Mouse (Mus musculus): Measurements from ENCODE around the gene Fbxo9.

The Fbxo9 gene

DNA sequence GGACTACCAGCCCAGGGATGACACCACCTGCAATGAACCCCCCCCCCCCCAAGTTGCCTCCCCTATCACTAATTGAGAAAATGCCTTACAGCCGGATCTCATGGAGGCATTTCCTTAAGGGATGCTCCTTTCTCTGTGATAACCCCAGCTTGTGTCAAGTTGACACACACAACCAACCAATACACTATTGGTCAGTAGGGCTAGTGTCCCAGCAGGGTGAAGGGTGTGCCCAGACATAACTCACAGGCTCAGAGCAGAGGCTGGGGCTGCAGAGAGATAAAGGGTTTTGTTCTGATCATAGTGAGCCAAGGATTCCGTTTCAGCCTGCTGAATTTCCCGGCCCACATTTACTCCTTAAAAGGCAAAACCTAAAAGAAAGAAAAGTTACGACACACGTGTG, 38.4 kb downstream of the Fbxo9 start:
- DNase-seq (ENCODE audit: low read depth), result no peak

DNA sequence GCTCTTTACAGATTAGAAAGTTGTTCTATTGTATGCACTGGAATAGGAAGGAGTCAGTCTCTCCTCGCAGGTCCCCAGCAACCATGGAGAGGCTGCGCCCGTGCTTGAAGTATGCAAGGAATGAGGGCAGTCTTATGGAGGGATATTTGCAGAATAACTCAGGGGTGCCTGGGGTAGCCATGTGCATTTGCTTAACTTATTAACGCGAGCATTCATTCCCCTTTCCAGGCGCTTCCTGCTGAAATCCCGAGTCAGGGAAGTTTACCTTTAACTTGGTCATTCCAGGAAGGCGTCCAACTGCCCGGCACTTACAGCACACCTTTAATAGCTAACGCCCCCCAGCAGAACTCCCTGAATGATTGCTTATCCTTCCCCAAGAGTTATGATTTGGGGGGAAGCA, 44.7 kb downstream of the Fbxo9 start:
- DNase-seq (ENCODE audit: low read depth), result no peak

DNA sequence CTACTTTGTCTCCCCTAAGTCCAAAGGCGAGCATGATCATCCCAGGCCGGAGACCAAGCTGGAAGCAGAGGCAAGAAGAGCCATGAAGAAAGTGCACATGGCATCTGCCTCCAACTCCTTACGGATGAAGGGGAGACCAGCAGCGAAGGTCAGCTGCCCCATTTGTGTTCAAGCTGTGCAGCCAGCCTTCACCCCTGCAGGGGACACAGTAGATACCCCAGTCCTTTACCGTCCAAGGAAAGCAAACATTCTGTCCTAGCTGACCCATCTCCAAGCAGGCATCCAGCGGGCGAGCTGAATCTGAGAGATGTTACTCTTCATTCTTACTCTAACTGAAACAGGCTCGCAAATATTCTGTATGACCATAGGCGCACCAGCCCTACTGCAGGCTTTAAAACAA, 46.5 kb downstream of the Fbxo9 start:
- no peak for DNase-seq (ENCODE audit: low read depth)

DNA sequence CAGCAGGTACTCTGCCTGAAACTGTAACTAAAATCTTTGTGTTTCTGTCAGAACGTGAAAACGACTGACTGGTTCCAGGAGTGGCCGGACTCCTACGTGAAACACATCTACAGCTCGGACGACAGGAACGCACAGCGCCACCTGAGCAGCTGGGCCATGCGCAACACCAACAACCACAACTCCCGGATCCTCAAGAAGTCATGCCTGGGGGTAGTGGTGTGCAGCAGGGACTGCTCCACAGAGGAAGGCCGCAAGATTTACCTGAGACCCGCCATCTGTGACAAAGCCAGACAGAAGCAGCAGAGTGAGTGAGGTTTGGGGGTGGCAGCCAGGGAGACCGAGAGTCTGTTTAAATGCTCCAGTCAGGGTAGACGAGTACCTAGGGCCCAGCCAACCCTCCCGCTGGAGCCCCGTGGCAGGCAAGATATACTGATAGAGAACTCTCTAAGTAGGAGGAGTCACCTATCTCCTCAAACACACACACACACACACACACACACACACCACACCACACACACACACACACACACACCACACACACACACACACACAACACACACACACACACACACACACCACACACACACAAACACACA, 49.2 kb downstream of the Fbxo9 start:
- DNase-seq (ENCODE audit: low read depth), result no peak

DNA sequence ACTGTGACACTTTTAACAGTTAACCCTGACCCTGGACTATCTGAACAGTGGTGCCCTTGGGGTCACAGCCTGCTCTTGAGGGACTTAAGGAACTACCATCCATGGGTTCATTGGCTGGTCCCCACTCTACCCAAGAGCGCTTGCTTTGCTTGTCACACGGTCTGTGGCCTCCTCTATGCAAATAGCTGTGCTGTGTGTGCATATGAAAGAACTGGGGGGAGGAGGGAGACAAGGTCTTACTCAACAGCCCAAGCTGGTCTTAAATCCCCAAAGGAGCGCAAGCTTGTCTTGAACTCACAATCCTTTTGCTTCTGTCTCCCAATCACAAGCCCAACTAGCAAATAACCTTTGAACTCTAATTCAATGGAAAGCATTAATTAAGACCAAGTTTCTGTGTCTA, 54.6 kb downstream of the Fbxo9 start:
- no peak for DNase-seq (ENCODE audit: low read depth)

DNA sequence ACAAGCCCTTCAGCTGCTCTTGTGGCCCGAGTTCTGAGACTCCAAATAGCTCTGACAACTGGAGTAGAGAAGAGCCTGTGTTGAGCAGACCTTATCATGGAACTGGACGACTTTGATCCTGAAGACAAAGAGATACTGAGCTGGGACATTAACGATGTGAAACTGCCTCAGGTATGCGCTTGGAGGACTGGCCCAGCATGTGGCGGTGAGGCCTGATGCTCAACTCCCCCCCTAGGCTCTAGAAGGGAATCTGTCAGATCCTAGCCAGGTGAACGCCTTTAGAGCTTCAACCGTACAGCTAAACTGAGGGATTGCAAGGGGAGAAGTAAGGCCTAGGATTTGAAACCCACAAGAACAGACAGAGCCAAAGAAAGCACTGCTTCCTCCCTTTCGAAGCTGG, 55.0 kb downstream of the Fbxo9 start:
- DNase-seq (ENCODE audit: low read depth), result no peak

DNA sequence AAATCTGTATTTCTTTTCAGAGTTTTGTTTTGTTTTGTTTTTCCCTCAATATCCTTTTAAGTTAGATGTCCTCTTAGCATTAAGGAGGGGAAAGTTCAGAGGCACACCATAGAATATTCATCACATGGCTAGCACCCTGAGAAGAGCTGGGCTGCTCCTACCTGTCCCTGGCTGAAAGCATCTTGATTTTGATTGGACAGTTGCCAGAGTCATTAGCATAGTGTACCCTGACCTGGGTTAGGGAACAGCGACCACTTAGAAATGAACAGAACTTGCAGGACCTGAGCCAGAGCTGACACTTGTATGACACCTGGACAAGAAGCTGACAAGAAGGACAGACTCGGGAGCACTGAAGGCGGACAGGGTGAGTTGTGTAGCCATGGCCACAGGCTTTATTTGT, 57.2 kb downstream of the Fbxo9 start, which contains the start of gene Gcm1:
Gene Gcm1 (plus strand): TSS at position 248 of the 400 bp plus-strand sequence.
- DNase-seq (ENCODE audit: low read depth), result no peak

DNA sequence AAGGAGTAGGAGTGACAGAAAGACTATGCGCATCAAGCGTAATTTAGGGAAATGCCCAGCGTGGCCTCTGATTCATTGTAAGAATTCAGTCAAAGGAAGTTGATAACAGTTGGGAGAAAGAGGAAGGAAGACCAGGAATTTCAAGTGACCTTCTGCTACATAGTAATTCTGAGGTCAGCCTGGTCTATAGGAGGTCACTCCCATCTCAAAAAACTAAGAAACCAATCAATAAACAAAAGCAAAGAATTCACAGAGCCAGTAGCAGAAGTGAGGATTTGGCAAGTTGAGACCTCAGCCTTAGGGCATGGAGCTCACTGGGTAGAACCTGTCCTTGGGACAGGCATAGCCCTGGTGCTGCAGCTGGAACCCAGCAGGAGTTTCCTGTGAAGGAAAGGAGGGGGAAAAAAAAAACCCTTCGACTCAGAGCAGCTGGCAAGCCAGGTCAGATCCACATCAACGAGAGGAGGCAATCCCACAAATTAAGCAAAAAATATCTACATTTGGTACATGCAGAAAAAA, 58.4 kb downstream of the Fbxo9 start:
- no peak for DNase-seq (ENCODE audit: low read depth)

DNA sequence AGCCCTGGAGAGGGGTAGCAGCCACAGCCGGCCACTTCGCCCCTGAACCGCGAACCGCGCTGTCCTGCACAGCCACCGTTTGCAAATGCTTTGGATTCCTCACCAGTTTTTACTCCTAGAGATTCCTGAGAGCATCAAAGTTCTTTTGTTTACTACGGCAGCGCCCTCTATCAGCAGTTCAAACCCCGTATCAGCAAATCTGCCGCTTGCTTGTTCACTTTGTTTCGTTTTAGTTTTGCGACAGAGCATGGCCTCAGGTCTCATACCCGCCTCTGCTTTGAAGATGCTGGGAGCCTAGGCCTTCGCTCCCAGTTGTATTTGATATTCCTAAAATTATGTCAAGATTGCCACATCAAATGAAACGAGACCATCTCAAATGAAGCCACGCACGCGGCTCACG, 62.1 kb downstream of the Fbxo9 start:
- DNase-seq (ENCODE audit: low read depth), result no peak

DNA sequence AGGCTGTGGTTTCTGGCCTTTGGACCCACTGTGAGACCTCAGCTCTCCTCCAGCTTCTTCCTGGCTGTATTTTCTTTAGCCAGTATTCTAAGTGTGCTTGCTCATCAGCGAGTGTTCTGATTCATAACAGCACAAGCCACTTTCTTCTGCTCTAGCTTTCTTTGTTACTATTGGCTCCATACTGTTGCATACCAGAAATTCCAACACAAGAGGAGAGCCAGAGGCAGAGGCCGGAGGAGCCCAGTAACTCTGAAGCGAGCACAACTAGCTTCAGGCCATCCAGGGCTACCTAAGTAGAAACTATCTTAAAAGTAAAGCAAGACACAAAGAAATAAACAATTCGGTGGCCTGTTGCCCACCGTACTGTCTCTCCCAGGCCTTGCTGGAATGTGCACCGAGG, 63.7 kb downstream of the Fbxo9 start:
- DNase-seq (ENCODE audit: low read depth), result no peak

DNA sequence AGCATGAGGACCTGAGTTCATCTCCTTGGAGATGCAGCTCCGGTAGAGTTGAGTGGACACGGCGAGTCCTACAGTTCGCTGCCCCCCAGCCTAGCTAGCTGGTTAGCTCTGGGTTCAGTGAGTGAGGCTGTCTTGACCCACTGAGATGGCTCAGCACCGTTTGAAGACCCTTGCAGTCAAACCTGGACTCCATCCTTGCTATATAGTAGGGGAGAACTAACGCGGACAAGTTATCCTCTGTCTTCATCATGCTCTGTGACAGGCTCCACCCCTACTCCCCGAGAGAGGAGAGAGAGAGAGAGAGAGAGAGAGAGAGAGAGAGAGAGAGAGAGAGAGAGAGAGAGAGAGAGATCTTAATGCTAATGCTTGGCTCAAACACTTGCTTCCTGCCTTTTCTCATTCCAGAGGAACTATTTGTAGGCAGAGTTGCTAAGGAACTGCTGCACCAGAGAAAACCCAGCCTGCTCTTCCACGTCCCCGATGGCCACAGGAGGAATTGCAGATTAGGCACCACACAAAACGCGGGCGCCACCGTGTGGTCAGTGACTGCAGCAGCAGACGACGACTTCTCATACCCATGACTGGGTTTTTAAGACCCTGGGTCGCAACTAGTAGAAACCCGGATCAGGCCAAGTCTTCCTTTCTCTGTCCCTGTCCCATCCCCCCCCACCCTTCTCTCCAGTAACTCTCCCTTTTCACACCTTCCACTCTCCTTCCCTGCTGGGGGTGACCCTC, 69.9 kb downstream of the Fbxo9 start:
- peak; percentile 89 for DNase-seq (ENCODE audit: low read depth)

DNA sequence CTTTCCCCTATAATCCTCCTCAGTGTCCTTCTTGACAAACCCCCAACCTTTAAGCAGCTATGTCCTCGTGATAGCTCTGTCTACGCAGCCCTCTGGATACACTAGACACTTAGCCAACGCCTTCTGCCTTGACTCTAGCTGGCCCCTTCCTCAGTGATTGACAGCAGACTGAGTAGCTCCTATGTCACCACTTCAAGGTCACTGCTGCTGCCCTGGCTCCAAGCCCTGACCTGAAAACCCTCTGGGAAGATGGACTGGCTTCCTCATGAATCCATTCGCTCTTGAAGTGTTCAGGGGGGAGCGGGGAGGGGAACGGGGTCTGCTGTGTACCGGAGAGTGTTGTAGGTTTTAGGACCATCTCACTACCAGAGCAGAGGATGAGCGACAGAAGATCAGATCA, 73.0 kb downstream of the Fbxo9 start:
- no peak for DNase-seq (ENCODE audit: low read depth)

DNA sequence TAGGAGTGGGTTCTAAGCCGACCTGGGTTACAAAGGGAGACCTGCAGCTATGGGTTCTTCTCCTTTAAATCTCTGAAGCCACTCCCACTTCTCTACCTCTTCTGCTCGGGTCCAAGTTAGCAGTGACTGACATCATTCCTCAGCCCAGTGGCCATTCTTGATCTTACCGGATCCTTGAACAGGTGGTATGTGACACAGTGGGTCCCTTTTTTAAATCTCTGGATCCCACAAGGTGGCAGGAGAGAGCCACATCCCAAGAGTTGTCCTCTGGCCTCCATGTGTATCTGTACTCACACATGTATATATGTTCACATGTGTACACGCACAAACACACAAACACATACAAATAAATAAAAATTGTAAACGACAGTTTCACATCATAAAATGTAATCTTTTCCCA, 73.6 kb downstream of the Fbxo9 start:
- no peak for DNase-seq (ENCODE audit: low read depth)

DNA sequence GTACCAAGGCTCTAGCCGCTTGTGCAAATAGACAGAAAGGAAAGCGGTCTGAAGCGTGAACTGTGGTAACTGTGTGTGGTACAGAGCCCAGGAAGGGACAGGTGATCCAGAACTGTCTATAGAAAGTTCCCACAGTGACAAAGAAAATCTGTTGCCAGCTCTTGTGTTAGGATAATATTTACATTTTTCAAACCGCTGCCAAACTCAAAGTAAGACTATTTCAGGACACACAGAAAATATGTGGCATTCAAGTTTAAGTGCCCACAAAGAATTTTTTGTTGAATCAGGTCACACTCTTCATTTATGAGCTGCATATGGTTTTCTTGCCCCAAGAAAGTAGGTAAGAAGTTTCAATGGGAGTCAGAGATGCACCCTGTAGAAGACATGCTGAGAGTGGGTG, 75.9 kb downstream of the Fbxo9 start:
- DNase-seq (ENCODE audit: low read depth), result no peak

All from naive thymus-derived CD4-positive, alpha-beta T cell, adult 2 months (primary cell).